Mouse (Mus musculus) embryo, embryonic 11 days (tissue): ENCODE measurements at regions not wholly inside any gene's neighbourhood (a gene's known extent, or its start where the extent isn't known, plus 50 kb on each side); places are given as distances from the start of the nearest gene placed in this dataset.

Experiments used
- DNase-seq: peaks from one replicate; pipeline ENCODE4 v3.0.0-alpha.2; 2015

DNA sequence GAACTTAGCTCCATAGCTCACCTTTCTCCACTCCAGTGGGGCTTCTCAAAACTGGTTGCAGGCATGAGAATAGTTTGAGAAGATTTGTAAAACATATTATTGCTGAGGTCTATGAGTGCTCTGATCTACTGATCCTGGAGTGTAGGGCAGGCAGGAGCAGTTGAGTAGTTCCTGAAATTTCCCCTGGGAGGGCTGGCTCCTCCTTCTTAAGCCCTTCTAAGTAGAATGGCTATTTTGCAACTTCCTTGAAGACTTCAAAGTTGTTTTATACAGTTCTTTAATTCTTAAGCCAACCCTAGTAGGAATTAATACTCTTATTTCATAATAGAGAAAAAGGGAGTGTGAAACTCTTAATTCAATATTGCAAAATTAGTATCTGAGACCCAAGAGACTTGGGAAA, 133.3 kb downstream of the Ptger3 start:
- no peak for DNase-seq

DNA sequence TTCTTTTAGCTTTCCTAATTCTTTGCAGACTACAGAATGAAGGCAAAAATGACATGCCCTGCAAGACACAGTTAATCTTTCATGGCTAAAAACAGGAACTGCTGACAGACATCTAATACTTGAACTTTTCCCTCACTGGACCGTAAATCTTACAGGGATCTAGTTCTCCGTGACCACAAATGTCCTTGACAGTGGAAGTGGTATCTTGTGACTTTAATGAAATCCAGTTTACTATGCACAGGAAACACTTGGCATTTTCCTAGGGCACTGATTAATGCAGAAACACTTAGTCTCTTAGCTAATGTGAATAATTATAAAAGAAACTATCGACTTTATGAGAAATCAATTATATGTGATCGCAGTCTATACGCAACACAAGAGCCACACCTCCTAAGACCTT, 131.8 kb downstream of the Ptger3 start:
- no peak for DNase-seq

DNA sequence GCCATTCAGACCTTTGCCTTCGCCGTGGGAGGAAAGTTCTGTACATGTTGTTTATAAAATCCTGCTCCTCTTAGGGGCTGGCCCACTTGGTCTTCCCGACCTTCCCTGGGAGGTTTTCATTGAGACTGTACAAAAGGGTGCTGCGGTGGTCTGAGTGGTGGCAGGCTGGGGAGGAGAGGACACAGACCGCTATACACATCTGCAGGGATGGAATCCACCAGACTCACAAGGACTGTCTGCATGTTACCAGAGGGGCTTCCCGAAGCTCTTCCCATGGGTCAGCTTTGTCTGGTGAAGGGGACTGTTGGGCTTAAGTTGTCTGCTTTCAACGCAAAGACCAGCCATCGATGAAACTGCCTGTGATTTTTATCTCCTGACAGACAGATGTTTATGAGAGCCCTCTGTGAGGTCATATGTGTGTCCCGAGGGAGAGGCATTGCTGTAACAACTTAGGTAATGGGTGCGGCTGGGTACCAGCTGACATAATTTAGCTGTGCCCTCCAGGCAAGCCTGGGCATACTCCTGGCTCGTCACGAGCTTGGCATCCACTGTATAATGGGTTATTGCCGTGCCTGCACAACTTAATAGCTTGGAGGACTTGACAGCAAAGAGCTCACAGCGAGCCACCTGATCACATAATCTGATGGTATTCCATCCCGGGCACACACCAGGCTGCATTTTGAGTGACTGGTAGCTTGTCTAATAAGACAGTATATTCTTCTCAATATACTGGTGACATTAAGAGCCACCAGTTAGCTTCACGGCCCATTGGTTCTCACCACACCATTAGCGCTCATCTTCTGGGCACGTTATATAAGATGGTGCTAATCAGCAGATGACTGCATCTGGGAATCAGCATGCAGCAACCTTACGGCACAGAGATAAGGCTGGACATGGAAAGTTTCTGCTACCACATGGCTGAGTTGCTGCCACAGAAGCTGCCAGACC, 128.7 kb downstream of the Ptger3 start:
- no peak for DNase-seq
